Mouse (Mus musculus): ENCODE data around the gene Abcc10. TPM values are rescaled to one million over a fixed set of nuclear protein-coding genes. Genes with fewer than 3 reads are reported as not detected.

Abcc10 gene
- polyA plus RNA-seq, 1 experiment from 2014 or later, result 5.3 TPM

- Histone ChIP-seq H3K4me2 (no peak overlapping the region), H3K4me1 (peaks cover 36% of the 10 kb centered on the region), H3K4me3 (no peak overlapping the region), H3K9me3 (no peaks in the 10 kb centered on the region), H3K9ac (no peak overlapping the region), H3K36me3 (peaks cover 13% of the 10 kb centered on the region; the same call in 1 of the 2 replicates), H3K27ac (no peak overlapping the region), H3K27me3 (no peaks in the 10 kb centered on the region)
- 82% methylated on average over 8 of the region's 8 CpGs for WGBS
- no peak for ATAC-seq (ENCODE audit: borderline replicate concordance, extremely low read depth, low FRiP score, low TSS enrichment)
Observed at GRCm38 (mm10) chr17:46283911-46284310, 44.2 kb downstream of the Abcc10 start.

- Histone ChIP-seq H3K4me1 (peaks cover 33% of the 10 kb centered on the region), H3K4me3 (peak overlapping the region; percentile 82), H3K9me3 (no peaks in the 10 kb centered on the region), H3K36me3 (peaks cover 21% of the 10 kb centered on the region; the same call in 1 of the 2 replicates), H3K9ac (no peak overlapping the region), H3K27me3 (no peaks in the 10 kb centered on the region), H3K27ac (peak overlapping the region; percentile 95; the same call in 1 of the 2 replicates), H3K4me2 (peak overlapping the region; percentile 90)
- WGBS, result 20% methylated on average over 9 of the region's 9 CpGs
- ATAC-seq (ENCODE audit: borderline replicate concordance, extremely low read depth, low FRiP score, low TSS enrichment), result no peak
Observed at GRCm38 (mm10) chr17:46283140-46283539, 45.0 kb downstream of the Abcc10 start.

GRCm38 (mm10) chr17:46282483-46283123 is 45.5 kb downstream of the Abcc10 start, which contains the start of gene Tjap1:
Gene Tjap1, minus strand, starts transcription at chr17:46283026.
- Histone ChIP-seq H3K4me3 (peak within 1 kb of the TSS; percentile 82), H3K4me2 (peak within 1 kb of the TSS; percentile 90), H3K27ac (peak within 1 kb of the TSS; percentile 95), H3K4me1 (peaks cover 29% of the 10 kb centered on the region), H3K9me3 (no peaks in the 10 kb centered on the region), H3K36me3 (peaks cover 25% of the 10 kb centered on the region; the same call in 1 of the 2 replicates), H3K9ac (peak within 1 kb of the TSS; percentile 87), H3K27me3 (no peaks in the 10 kb centered on the region)
- WGBS, result 1% methylated on average over 37 of the region's 37 CpGs
- ATAC-seq (ENCODE audit: borderline replicate concordance, extremely low read depth, low FRiP score, low TSS enrichment), result peak; percentile 98

- peaks cover 40% of the 10 kb centered on the region for H3K36me3 ChIP-seq
- H3K9ac ChIP-seq, result no peak overlapping the region
- H3K27me3 ChIP-seq, result no peaks in the 10 kb centered on the region
- H3K4me2 ChIP-seq, result no peak overlapping the region
- ATAC-seq (ENCODE audit: borderline replicate concordance, extremely low read depth, low FRiP score, low TSS enrichment), result no peak
- no peak overlapping the region for H3K27ac ChIP-seq
- WGBS, result 88% methylated on average over 12 of the region's 12 CpGs
- H3K4me1 ChIP-seq, result peaks cover 21% of the 10 kb centered on the region
- H3K4me3 ChIP-seq, result no peak overlapping the region
- H3K9me3 ChIP-seq, result no peaks in the 10 kb centered on the region
Observed at GRCm38 (mm10) chr17:46278011-46278765, 50.0 kb downstream of the Abcc10 start.

- no peak overlapping the region for H3K9ac ChIP-seq
Observed at GRCm38 (mm10) chr17:46277586-46277985, 50.6 kb downstream of the Abcc10 start.

GRCm38 (mm10) chr17:46275506-46275905 is 52.6 kb downstream of the Abcc10 start:
- no peaks in the 10 kb centered on the region for H3K27me3 ChIP-seq
- 86% methylated on average over 10 of the region's 10 CpGs for WGBS
- no peak for ATAC-seq (ENCODE audit: borderline replicate concordance, extremely low read depth, low FRiP score, low TSS enrichment)
- H3K36me3 ChIP-seq, result peaks cover 57% of the 10 kb centered on the region
- H3K9me3 ChIP-seq, result no peaks in the 10 kb centered on the region
- no peak overlapping the region for H3K9ac ChIP-seq
- no peak overlapping the region for H3K27ac ChIP-seq
- peaks cover under 1% of the 10 kb centered on the region for H3K4me1 ChIP-seq
- no peak overlapping the region for H3K4me3 ChIP-seq
- no peak overlapping the region for H3K4me2 ChIP-seq

More at GRCm38 (mm10) chr17:46277586-46277985, 50.6 kb downstream of the Abcc10 start:
- Histone ChIP-seq H3K4me2 (no peak overlapping the region), H3K4me1 (peaks cover 18% of the 10 kb centered on the region), H3K27me3 (no peaks in the 10 kb centered on the region), H3K9me3 (no peaks in the 10 kb centered on the region), H3K36me3 (peaks cover 40% of the 10 kb centered on the region), H3K4me3 (no peak overlapping the region), H3K27ac (no peak overlapping the region)
- no peak for ATAC-seq (ENCODE audit: borderline replicate concordance, extremely low read depth, low FRiP score, low TSS enrichment)
- WGBS, result 59% methylated on average over 4 of the region's 4 CpGs

- Histone ChIP-seq H3K9me3 (no peaks in the 10 kb centered on the region), H3K4me2 (no peak overlapping the region), H3K9ac (no peak overlapping the region), H3K4me1 (peaks cover 2% of the 10 kb centered on the region), H3K36me3 (peaks cover 59% of the 10 kb centered on the region), H3K4me3 (no peak overlapping the region), H3K27ac (no peak overlapping the region), H3K27me3 (no peaks in the 10 kb centered on the region)
- 80% methylated on average over 6 of the region's 6 CpGs for WGBS
- ATAC-seq (ENCODE audit: borderline replicate concordance, extremely low read depth, low FRiP score, low TSS enrichment), result no peak
Observed at GRCm38 (mm10) chr17:46275034-46275433, 53.1 kb downstream of the Abcc10 start.

- Histone ChIP-seq H3K27ac (no peak overlapping the region), H3K4me2 (no peak overlapping the region), H3K9me3 (no peaks in the 10 kb centered on the region), H3K4me3 (no peak overlapping the region), H3K36me3 (peaks cover 57% of the 10 kb centered on the region), H3K4me1 (peaks cover 5% of the 10 kb centered on the region), H3K27me3 (no peaks in the 10 kb centered on the region), H3K9ac (no peak overlapping the region)
- 65% methylated on average over 6 of the region's 6 CpGs for WGBS
- no peak for ATAC-seq (ENCODE audit: borderline replicate concordance, extremely low read depth, low FRiP score, low TSS enrichment)
Observed at GRCm38 (mm10) chr17:46274465-46274864, 53.7 kb downstream of the Abcc10 start.

GRCm38 (mm10) chr17:46273803-46274236 is 54.3 kb downstream of the Abcc10 start:
- ATAC-seq (ENCODE audit: borderline replicate concordance, extremely low read depth, low FRiP score, low TSS enrichment), result no peak

GRCm38 (mm10) chr17:46272675-46273074 is 55.5 kb downstream of the Abcc10 start:
- Histone ChIP-seq H3K27ac (no peak overlapping the region), H3K27me3 (no peaks in the 10 kb centered on the region), H3K9me3 (no peaks in the 10 kb centered on the region), H3K4me1 (peaks cover 5% of the 10 kb centered on the region), H3K9ac (no peak overlapping the region), H3K36me3 (peaks cover 41% of the 10 kb centered on the region), H3K4me2 (no peak overlapping the region), H3K4me3 (no peak overlapping the region)
- no peak for ATAC-seq (ENCODE audit: borderline replicate concordance, extremely low read depth, low FRiP score, low TSS enrichment)
- WGBS, result 76% methylated on average over 5 of the region's 5 CpGs

More at GRCm38 (mm10) chr17:46273803-46274236, 54.3 kb downstream of the Abcc10 start:
- no peak overlapping the region for H3K4me3 ChIP-seq
- no peak overlapping the region for H3K9ac ChIP-seq
- 62% methylated on average over 1 of the region's 1 CpGs for WGBS
- no peak overlapping the region for H3K4me2 ChIP-seq
- no peak overlapping the region for H3K27ac ChIP-seq
- peaks cover 50% of the 10 kb centered on the region for H3K36me3 ChIP-seq
- no peaks in the 10 kb centered on the region for H3K9me3 ChIP-seq
- no peaks in the 10 kb centered on the region for H3K27me3 ChIP-seq
- peaks cover 5% of the 10 kb centered on the region for H3K4me1 ChIP-seq

- ATAC-seq (ENCODE audit: borderline replicate concordance, extremely low read depth, low FRiP score, low TSS enrichment), result no peak
- WGBS, result 85% methylated on average over 2 of the region's 2 CpGs
- H3K36me3 ChIP-seq, result peaks cover 39% of the 10 kb centered on the region
- no peak overlapping the region for H3K4me2 ChIP-seq
- H3K9ac ChIP-seq, result no peak overlapping the region
- H3K4me3 ChIP-seq, result no peak overlapping the region
- no peaks in the 10 kb centered on the region for H3K9me3 ChIP-seq
- no peak overlapping the region for H3K27ac ChIP-seq
- H3K27me3 ChIP-seq, result no peaks in the 10 kb centered on the region
- H3K4me1 ChIP-seq, result peaks cover 10% of the 10 kb centered on the region
Observed at GRCm38 (mm10) chr17:46272058-46272457, 56.1 kb downstream of the Abcc10 start.
